ENCODE assay signal across 7 mouse cellular contexts in the genomic region with DNA sequence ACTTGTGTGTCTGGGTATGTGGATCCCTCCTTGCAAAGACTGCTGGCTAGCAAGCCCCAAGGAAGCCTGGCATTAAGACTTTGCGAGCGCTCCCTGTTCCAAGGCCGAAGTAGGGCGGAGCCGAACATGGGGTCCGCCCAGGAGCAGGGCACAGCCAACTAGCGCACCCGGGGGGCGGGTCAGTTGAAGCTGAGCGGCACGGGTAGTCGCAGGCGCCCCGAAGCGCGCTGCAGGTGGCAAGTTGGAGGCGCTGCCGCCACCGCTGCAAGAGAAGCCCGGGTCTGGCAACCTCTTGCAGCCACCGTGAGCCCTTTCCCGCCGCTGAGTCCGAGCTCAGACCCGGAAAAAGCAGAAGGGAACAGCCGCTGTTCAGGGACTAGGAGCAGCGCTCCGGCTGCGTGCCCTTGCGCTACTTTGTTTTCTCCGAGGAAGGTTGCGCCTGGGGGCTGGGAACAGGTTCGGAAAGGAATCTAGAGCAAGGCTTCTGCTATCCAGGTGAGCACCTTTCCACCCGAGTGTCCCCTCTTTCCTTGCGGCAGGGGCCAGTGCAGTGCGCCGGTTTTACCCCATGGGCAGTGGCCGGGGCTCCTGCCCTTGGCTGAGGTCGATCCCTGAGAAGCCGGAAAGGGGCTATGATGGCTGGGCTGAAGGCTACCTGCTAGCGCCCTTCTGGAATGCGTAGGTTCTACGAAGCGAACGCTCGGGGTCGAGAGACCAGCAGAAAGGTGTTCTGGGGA. TPM values are rescaled to one million over a fixed set of nuclear protein-coding genes. Genes with fewer than 3 reads are reported as not detected.
DNase-seq lines count a peak whose midpoint lies in the region; ATAC-seq lines count a peak whose summit lies in the region.

TSS of gene Epb41l3 (plus strand) at position 183 of the 737 bp plus-strand sequence.

- H3K4me3 ChIP-seq in heart, embryonic 11.5 days (ENCODE audit: low read depth, low read length), result peak within 1 kb of the TSS; percentile 61
- H3K4me3 ChIP-seq in kidney, embryonic 14.5 days (ENCODE audit: low read length), result peak within 1 kb of the TSS; percentile 50
- peak within 1 kb of the TSS; percentile 42 for H3K4me3 ChIP-seq in limb, embryonic 11.5 days (ENCODE audit: low read depth, low read length)
- H3K4me3 ChIP-seq in midbrain, embryonic 12.5 days, result peak within 1 kb of the TSS; percentile 58
- H3K4me3 ChIP-seq in stomach, embryonic 14.5 days (ENCODE audit: low read depth, low read length), result peak within 1 kb of the TSS; percentile 53

- H3K4me2 ChIP-seq in heart, embryonic 11.5 days, result peak within 1 kb of the TSS; percentile 99
- H3K4me2 ChIP-seq in kidney, embryonic 14.5 days (replicated peaks; ENCODE audit: low read depth, low read length), result peak within 1 kb of the TSS; percentile 98
- peak within 1 kb of the TSS; percentile 98 for H3K4me2 ChIP-seq in limb, embryonic 11.5 days (ENCODE audit: low read depth, severe bottlenecking)
- H3K4me2 ChIP-seq in midbrain, embryonic 12.5 days (replicated peaks), result peak within 1 kb of the TSS; percentile 99
- peak within 1 kb of the TSS; percentile 99 for H3K4me2 ChIP-seq in stomach, embryonic 14.5 days (replicated peaks; ENCODE audit: low read depth, low read length)

- ATAC-seq in cerebellum, adult (ENCODE audit: insufficient number of reproducible peaks, low FRiP score, low TSS enrichment), result peak; percentile 86
- ATAC-seq in heart, embryonic 11.5 days (replicated peaks; ENCODE audit: insufficient number of reproducible peaks, low FRiP score, low TSS enrichment), result peak; percentile 84
- peak; percentile 92 for ATAC-seq in kidney, embryonic 14.5 days (ENCODE audit: low FRiP score, low TSS enrichment)
- ATAC-seq in limb, embryonic 11.5 days (ENCODE audit: insufficient number of reproducible peaks, low FRiP score, low TSS enrichment, low read depth), result peak; percentile 86
- ATAC-seq in midbrain, embryonic 12.5 days (ENCODE audit: low FRiP score, low read depth), result peak; percentile 93
- peak; percentile 92 for ATAC-seq in stomach, embryonic 14.5 days (ENCODE audit: insufficient number of reproducible peaks, insufficient read depth, low FRiP score, low read depth)

- under 1% methylated on average over 47 of the region's 47 CpGs for WGBS in heart, embryonic 11.5 days (ENCODE audit: insufficient replicate concordance)
- WGBS in kidney, embryonic 14.5 days, result under 1% methylated on average over 46 of the region's 47 CpGs
- under 1% methylated on average over 47 of the region's 47 CpGs for WGBS in limb, embryonic 11.5 days
- under 1% methylated on average over 47 of the region's 47 CpGs for WGBS in midbrain, embryonic 12.5 days
- under 1% methylated on average over 46 of the region's 47 CpGs for WGBS in stomach, embryonic 14.5 days

- peaks cover 32% of the 10 kb centered on the region for H3K27me3 ChIP-seq in heart, embryonic 11.5 days (ENCODE audit: control insufficient read depth, insufficient read depth, low read length)
- peaks cover 41% of the 10 kb centered on the region for H3K27me3 ChIP-seq in kidney, embryonic 14.5 days (ENCODE audit: control insufficient read depth, insufficient read depth, low read length)
- H3K27me3 ChIP-seq in limb, embryonic 11.5 days (ENCODE audit: control insufficient read depth, insufficient read depth, low read length), result peaks cover 34% of the 10 kb centered on the region
- H3K27me3 ChIP-seq in midbrain, embryonic 12.5 days, result peaks cover 54% of the 10 kb centered on the region
- H3K27me3 ChIP-seq in stomach, embryonic 14.5 days (ENCODE audit: control insufficient read depth, insufficient read depth, low read length), result peaks cover 8% of the 10 kb centered on the region; the same call in 1 of the 2 replicates

- H3K27ac ChIP-seq in heart, embryonic 11.5 days (ENCODE audit: low read depth, low read length), result no peak within 1 kb of the TSS
- no peak within 1 kb of the TSS for H3K27ac ChIP-seq in kidney, embryonic 14.5 days (ENCODE audit: low read depth, low read length)
- no peak within 1 kb of the TSS for H3K27ac ChIP-seq in limb, embryonic 11.5 days (replicated peaks; ENCODE audit: low read depth, low read length)
- no peak within 1 kb of the TSS for H3K27ac ChIP-seq in midbrain, embryonic 12.5 days (replicated peaks)
- H3K27ac ChIP-seq in stomach, embryonic 14.5 days (ENCODE audit: low read length), result no peak within 1 kb of the TSS

- peak; percentile 14 for DNase-seq in fibroblast of lung, adult 2 months (ENCODE audit: low read depth)
- DNase-seq in limb, embryonic 11.5 days (ENCODE audit: low spot score), result peak; percentile 84

- H3K9me3 ChIP-seq in heart, embryonic 11.5 days (replicated peaks; ENCODE audit: control insufficient read depth, low read length), result no peaks in the 10 kb centered on the region
- 0 out of 2 replicates have a peak, but pooled peaks cover 2% of the 10 kb centered on the region for H3K9me3 ChIP-seq in kidney, embryonic 14.5 days (ENCODE audit: control insufficient read depth, low read length)
- no peaks in the 10 kb centered on the region for H3K9me3 ChIP-seq in limb, embryonic 11.5 days (ENCODE audit: control insufficient read depth, low read length)
- H3K9me3 ChIP-seq in midbrain, embryonic 12.5 days, result no peaks in the 10 kb centered on the region
- H3K9me3 ChIP-seq in stomach, embryonic 14.5 days (ENCODE audit: control insufficient read depth, low read depth, low read length), result no peaks in the 10 kb centered on the region

- H3K36me3 ChIP-seq in heart, embryonic 11.5 days (ENCODE audit: control insufficient read depth, insufficient read depth, low read length), result no peaks in the 10 kb centered on the region
- H3K36me3 ChIP-seq in kidney, embryonic 14.5 days (ENCODE audit: control insufficient read depth, insufficient read depth, low read length), result no peaks in the 10 kb centered on the region
- H3K36me3 ChIP-seq in limb, embryonic 11.5 days (ENCODE audit: control insufficient read depth, insufficient read depth, low read length), result no peaks in the 10 kb centered on the region
- H3K36me3 ChIP-seq in midbrain, embryonic 12.5 days, result no peaks in the 10 kb centered on the region
- no peaks in the 10 kb centered on the region for H3K36me3 ChIP-seq in stomach, embryonic 14.5 days (ENCODE audit: control insufficient read depth, insufficient read depth, low read length)

- peaks cover 5% of the 10 kb centered on the region; the same call in 1 of the 2 replicates for H3K4me1 ChIP-seq in heart, embryonic 11.5 days (ENCODE audit: control insufficient read depth, insufficient read depth, low read length)
- H3K4me1 ChIP-seq in kidney, embryonic 14.5 days (ENCODE audit: control insufficient read depth, insufficient read depth, low read length), result 0 out of 2 replicates have a peak, but pooled peaks cover 5% of the 10 kb centered on the region
- peaks cover 6% of the 10 kb centered on the region for H3K4me1 ChIP-seq in limb, embryonic 11.5 days (ENCODE audit: control insufficient read depth, insufficient read depth, low read length)
- H3K4me1 ChIP-seq in midbrain, embryonic 12.5 days, result peaks cover 14% of the 10 kb centered on the region
- peaks cover 12% of the 10 kb centered on the region; the same call in 1 of the 2 replicates for H3K4me1 ChIP-seq in stomach, embryonic 14.5 days (ENCODE audit: control insufficient read depth, insufficient read depth, low read length)

- H3K9ac ChIP-seq in heart, embryonic 11.5 days (ENCODE audit: low read depth, low read length), result peak within 1 kb of the TSS; percentile 56
- H3K9ac ChIP-seq in kidney, embryonic 14.5 days (ENCODE audit: low read depth, low read length), result peak within 1 kb of the TSS; percentile 13
- peak within 1 kb of the TSS; percentile 30; the same call in 1 of the 2 replicates for H3K9ac ChIP-seq in limb, embryonic 11.5 days (ENCODE audit: low read length)
- H3K9ac ChIP-seq in midbrain, embryonic 12.5 days (replicated peaks), result peak within 1 kb of the TSS; percentile 49
- no peak within 1 kb of the TSS; the same call in 1 of the 2 replicates for H3K9ac ChIP-seq in stomach, embryonic 14.5 days (replicated peaks; ENCODE audit: low read depth, low read length)

RNA-seq across cellular contexts. Expression of gene Epb41l3, which starts in this region (rescaled TPM):
- 118 and 139 TPM in 2 replicates for polyA plus RNA-seq in heart, embryonic 11.5 days (2014; fragmentation: Nextera tagmentation; extraction: Ambion mirVana)
- 17.6 and 29.7 TPM in 2 replicates for polyA plus RNA-seq in kidney, embryonic 14.5 days (2014; fragmentation: Nextera tagmentation; extraction: Ambion mirVana)
- 72.2 and 78.6 TPM in 2 replicates for polyA plus RNA-seq in limb, embryonic 11.5 days (2014; fragmentation: Nextera tagmentation; extraction: Ambion mirVana)
- polyA plus RNA-seq in midbrain, embryonic 12.5 days (2016; fragmentation: Nextera tagmentation; extraction: Ambion mirVana), result 71.7 and 78.0 TPM in 2 replicates
- polyA plus RNA-seq in stomach, embryonic 14.5 days (2014; fragmentation: Nextera tagmentation; extraction: Ambion mirVana), result 75.0 and 77.9 TPM in 2 replicates
